12 mouse cellular contexts compared by ENCODE assay signal in genomic region chr10:121227403-121227802, GRCm38 (mm10).
"Had no signal": no experiment of that assay in that cellular context is flagged by ENCODE, and none has a peak within 500 bp of the region (broad histone marks: within the 10 kb centered on the region; RNA-seq: fewer than 3 reads in every experiment).

No protein-coding gene starts in this region.

- H3K9me3 ChIP-seq: midbrain, embryonic 13.5 days had no signal

- DNase-seq: kidney, adult 2 months; kidney, postnatal 25 days; layer of hippocampus, adult 9-11 months; layer of hippocampus, postnatal 36 days; lung, adult 18-20 months; thymus, adult 2 months; thymus, postnatal 36 days had no signal

- H3K9ac ChIP-seq: liver, embryonic 14.5 days; midbrain, embryonic 13.5 days; neural tube, embryonic 12.5 days had no signal

- H3K36me3 ChIP-seq: midbrain, embryonic 13.5 days; neural tube, embryonic 12.5 days had no signal

- H3K4me2 ChIP-seq: midbrain, embryonic 13.5 days had no signal

- ATAC-seq: intestine, embryonic 16.5 days; midbrain, embryonic 13.5 days had no signal

- H3K27me3 ChIP-seq: midbrain, embryonic 13.5 days had no signal

- H3K27ac ChIP-seq: liver, embryonic 14.5 days; midbrain, embryonic 13.5 days; neural tube, embryonic 12.5 days; stomach, postnatal 0 days had no signal

- H3K4me1 ChIP-seq: midbrain, embryonic 13.5 days; neural tube, embryonic 12.5 days had no signal

- H3K4me3 ChIP-seq: midbrain, embryonic 13.5 days; neural tube, embryonic 12.5 days had no signal
